In the genomic region with DNA sequence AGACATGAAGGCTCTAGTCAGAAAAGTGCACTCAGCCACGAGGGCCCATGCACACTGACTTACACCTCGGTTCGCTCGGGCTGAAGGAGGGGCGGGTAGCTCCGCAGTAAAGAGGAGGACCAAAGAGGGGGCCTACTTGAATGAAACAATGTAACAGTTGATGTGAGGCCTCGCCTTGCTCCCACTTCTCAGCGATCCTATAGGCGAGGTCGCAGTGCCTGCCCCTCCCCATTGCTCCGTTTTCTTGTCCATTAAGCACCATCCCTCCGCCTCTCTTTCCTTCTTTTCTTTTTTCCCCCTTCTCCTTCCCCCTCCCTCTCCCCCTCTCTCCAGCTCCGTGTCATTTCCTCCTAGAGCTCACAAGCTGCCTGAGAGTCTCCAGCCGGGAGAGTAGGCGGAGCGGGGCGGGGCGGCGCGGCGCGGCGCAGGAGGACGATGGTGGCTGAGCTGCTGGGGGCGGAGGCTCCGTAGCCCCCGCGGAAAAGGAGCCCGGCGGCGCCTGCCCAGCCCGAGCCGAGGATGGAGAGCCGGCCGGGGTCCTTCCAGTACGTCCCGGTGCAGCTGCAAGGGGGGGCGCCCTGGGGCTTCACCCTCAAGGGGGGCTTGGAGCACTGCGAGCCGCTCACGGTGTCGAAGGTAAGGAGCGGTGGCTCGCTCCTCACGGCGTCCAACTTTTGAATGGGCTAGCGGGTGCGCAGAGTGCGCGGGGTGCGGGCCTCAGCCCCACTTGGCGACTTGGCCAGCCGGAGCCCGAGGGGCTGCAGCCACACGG, we compare ENCODE assay signal across 8 mouse cellular contexts. TPM values are rescaled to one million over a fixed set of nuclear protein-coding genes. Genes with fewer than 3 reads are reported as not detected.
DNase-seq lines count a peak whose midpoint lies in the region; ATAC-seq and TF ChIP-seq lines count a peak whose summit lies in the region.

Shroom4 (plus strand) TSS at position 229 of the 772 bp plus-strand sequence.

- no peaks in the 10 kb centered on the region for H3K36me3 ChIP-seq in heart, embryonic 13.5 days
- H3K36me3 ChIP-seq in kidney, embryonic 16.5 days (ENCODE audit: insufficient read depth, low read length): no peaks in the 10 kb centered on the region
- H3K36me3 ChIP-seq in liver, adult 2 months (ENCODE audit: control insufficient read depth, insufficient read depth, low read length): no peaks in the 10 kb centered on the region
- no peaks in the 10 kb centered on the region for H3K36me3 ChIP-seq in myocyte (ENCODE audit: control insufficient read depth, insufficient read depth)

- H3ac ChIP-seq in myocyte (ENCODE audit: control insufficient read depth, insufficient read length): peak within 1 kb of the TSS; percentile 11

- TF ChIP-seq CTCF in brain, embryonic 14.5 days (IDR thresholded peaks at IDR 0.05; ENCODE audit: borderline replicate concordance, extremely low read depth, insufficient read depth, insufficient read length): no peak
- TF ChIP-seq CTCF in liver, adult 2 months (IDR thresholded peaks at IDR 0.05; ENCODE audit: low read depth, low read length): no peak

- H3K4me1 ChIP-seq in heart, embryonic 13.5 days: peaks cover 16% of the 10 kb centered on the region
- H3K4me1 ChIP-seq in kidney, embryonic 16.5 days (ENCODE audit: insufficient read depth, low read length): peaks cover 10% of the 10 kb centered on the region; the same call in 1 of the 2 replicates
- no peaks in the 10 kb centered on the region for H3K4me1 ChIP-seq in liver, adult 2 months (ENCODE audit: control insufficient read depth, insufficient read depth, low read length)

- TF ChIP-seq POLR2A in brain, embryonic 14.5 days (IDR thresholded peaks at IDR 0.05; ENCODE audit: borderline replicate concordance, extremely low read depth, insufficient read depth, insufficient read length, poor library complexity, severe bottlenecking): peak; percentile 36
- no peak for TF ChIP-seq POLR2A in liver, adult 2 months (IDR thresholded peaks at IDR 0.05; ENCODE audit: extremely low read depth, insufficient read depth, low read length)
- TF ChIP-seq POLR2A in myocyte (IDR thresholded peaks at IDR 0.05; ENCODE audit: insufficient read length, low read depth): no peak

- H3K27me3 ChIP-seq in heart, embryonic 13.5 days (replicated peaks): peaks cover 4% of the 10 kb centered on the region; the same call in 1 of the 2 replicates
- H3K27me3 ChIP-seq in kidney, embryonic 16.5 days (ENCODE audit: insufficient read depth, low read length): no peaks in the 10 kb centered on the region
- H3K27me3 ChIP-seq in liver, adult 2 months (ENCODE audit: control insufficient read depth, insufficient read depth, low read length): no peaks in the 10 kb centered on the region
- H3K27me3 ChIP-seq in myocyte (ENCODE audit: control insufficient read depth, insufficient read depth, insufficient read length): no peaks in the 10 kb centered on the region

- WGBS in heart, embryonic 13.5 days: 6% methylated on average over 39 of the region's 55 CpGs
- 19% methylated on average over 47 of the region's 55 CpGs for WGBS in kidney, embryonic 16.5 days
- 3% methylated on average over 53 of the region's 55 CpGs for WGBS in liver, adult 2 months

- no peaks in the 10 kb centered on the region for H3K79me2 ChIP-seq in liver, adult 2 months (ENCODE audit: control insufficient read depth, insufficient read depth, low read length)
- H3K79me2 ChIP-seq in myocyte (ENCODE audit: control insufficient read depth, insufficient read depth): no peaks in the 10 kb centered on the region

- H3K4me3 ChIP-seq in heart, embryonic 13.5 days: peak within 1 kb of the TSS; percentile 69
- H3K4me3 ChIP-seq in kidney, embryonic 16.5 days (ENCODE audit: low read length): peak within 1 kb of the TSS; percentile 66
- peak within 1 kb of the TSS; percentile 76 for H3K4me3 ChIP-seq in liver, adult 2 months (ENCODE audit: insufficient read depth, low read depth, low read length)
- peak within 1 kb of the TSS; percentile 28 for H3K4me3 ChIP-seq in myocyte

- H3K9me3 ChIP-seq in heart, embryonic 13.5 days: no peaks in the 10 kb centered on the region
- H3K9me3 ChIP-seq in kidney, embryonic 16.5 days (ENCODE audit: low read length): no peaks in the 10 kb centered on the region

- peak within 1 kb of the TSS; percentile 69 for H3K4me2 ChIP-seq in heart, embryonic 13.5 days
- H3K4me2 ChIP-seq in kidney, embryonic 16.5 days (replicated peaks; ENCODE audit: low read depth, low read length): peak within 1 kb of the TSS; percentile 55
- H3K4me2 ChIP-seq in myocyte (ENCODE audit: low read depth): peak within 1 kb of the TSS; percentile 69

- peak; percentile 94 for DNase-seq in 3T3-L1 (ENCODE audit: low read depth, low spot score)
- peak; percentile 94 for DNase-seq in brain, embryonic 14.5 days (ENCODE audit: low read depth)
- DNase-seq in fibroblast of lung, adult 2 months (ENCODE audit: low read depth): peak; percentile 68
- DNase-seq in liver, adult 2 months (ENCODE audit: extremely low read depth, low read depth, low spot score): peak; percentile 2
- peak; percentile 11 for DNase-seq in thymus, postnatal 14 days

- peak within 1 kb of the TSS; percentile 83 for H3K9ac ChIP-seq in heart, embryonic 13.5 days
- H3K9ac ChIP-seq in kidney, embryonic 16.5 days (replicated peaks; ENCODE audit: low read length): peak within 1 kb of the TSS; percentile 76
- peak within 1 kb of the TSS; percentile 70 for H3K9ac ChIP-seq in liver, adult 2 months (ENCODE audit: low read depth, low read length)

- H3K27ac ChIP-seq in heart, embryonic 13.5 days (replicated peaks): peak within 1 kb of the TSS; percentile 80
- H3K27ac ChIP-seq in kidney, embryonic 16.5 days (ENCODE audit: low read length): peak within 1 kb of the TSS; percentile 87
- peak within 1 kb of the TSS; percentile 29; the same call in 1 of the 2 replicates for H3K27ac ChIP-seq in liver, adult 2 months (replicated peaks; ENCODE audit: insufficient read depth, low read depth, low read length)

- peak; percentile 69; the same call in 1 of the 2 replicates for ATAC-seq in heart, embryonic 13.5 days (ENCODE audit: extremely low read depth, insufficient number of reproducible peaks, low FRiP score, low TSS enrichment)
- ATAC-seq in kidney, embryonic 16.5 days (ENCODE audit: low FRiP score, low TSS enrichment): peak; percentile 97

TF ChIP-seq in myocyte, 11 proteins besides CTCF, POLR2A, EP300 and RAD21:
- TF ChIP-seq MYOG (IDR thresholded peaks at IDR 0.05; ENCODE audit: control insufficient read depth in 1 of 3, insufficient read depth in 1 of 3, insufficient read length in 2 of 3, low read depth in 2 of 3) (no peak), POLR2AphosphoS2 (IDR thresholded peaks at IDR 0.05; ENCODE audit: insufficient read length, low read depth) (no peak), REST (IDR thresholded peaks at IDR 0.05; ENCODE audit: insufficient read depth, insufficient read length) (no peak), MAX (IDR thresholded peaks at IDR 0.05; ENCODE audit: low read depth) (no peak), TCF3 (IDR thresholded peaks at IDR 0.05; ENCODE audit: insufficient read length, low read depth) (no peak), USF1 (IDR thresholded peaks at IDR 0.05; ENCODE audit: low read depth) (no peak), CEBPB (IDR thresholded peaks at IDR 0.05; ENCODE audit: insufficient read depth, poor library complexity, severe bottlenecking) (no peak), SRF (IDR thresholded peaks at IDR 0.05; ENCODE audit: control insufficient read depth, insufficient read length, low read depth) (no peak), E2F4 (IDR thresholded peaks at IDR 0.05; ENCODE audit: insufficient read depth) (no peak), TCF12 (IDR thresholded peaks at IDR 0.05; ENCODE audit: insufficient read depth, poor library complexity, severe bottlenecking) (no peak), MYOD1 (IDR thresholded peaks at IDR 0.05; ENCODE audit: control insufficient read depth in 1 of 3, insufficient read length in 2 of 3, low read depth in 2 of 3) (no peak)

RNA-seq across cellular contexts. Expression of gene Shroom4, which starts in this region (rescaled TPM):
- polyA plus RNA-seq in brain, embryonic 14.5 days (2012; rRNA removed): 1.6 and 3.7 TPM in 2 replicates
- polyA plus RNA-seq in heart, embryonic 13.5 days (2015; fragmentation: Nextera tagmentation; extraction: Ambion mirVana): 2.9 and 3.2 TPM in 2 replicates
- 8.9 and 9.4 TPM in 2 replicates for polyA plus RNA-seq in kidney, embryonic 16.5 days (2015; fragmentation: Nextera tagmentation; extraction: Ambion mirVana)
- total RNA-seq in liver, adult 2 months (2014; rRNA removed): 0.74 and 0.87 TPM in 2 replicates
- 0.15 and 0.29 TPM in 2 replicates for polyA plus RNA-seq in liver, adult 2 months (2012; rRNA removed)
- 0.80 TPM for polyA plus RNA-seq in myocyte (2012; fragmentation: generic; extraction: Trizol)

Comparison
In these comparisons a context has a peak if more than half of its experiments do, and no peak if none do; other contexts are left out.
1. Peak in every context shown above with its lines: DNase-seq, ATAC-seq, H3K4me3 ChIP-seq and H3K27ac ChIP-seq.
2. Peak in DNase-seq, H3K4me3 ChIP-seq, H3K27ac ChIP-seq and H3K9ac ChIP-seq in liver, adult 2 months; RNA of the gene not detected or under 1 TPM.
3. DNase-seq: peak in every context shown above with its lines; median percentile 94 in 3T3-L1; 94 in brain, embryonic 14.5 days; 68 in fibroblast of lung, adult 2 months; 11 in thymus, postnatal 14 days; 2 in liver, adult 2 months.
4. H3K27ac ChIP-seq: peak in every context shown above with its lines; median percentile 87 in kidney, embryonic 16.5 days; 80 in heart, embryonic 13.5 days; 29 in liver, adult 2 months.